Mouse (Mus musculus) small intestine, adult 2 months (tissue): ENCODE results near the gene Prap1. TPM values are rescaled to one million over a fixed set of nuclear protein-coding genes. Genes with fewer than 3 reads are reported as not detected.
"Not testable (repeated sequence)": the region's sequence is repeated elsewhere in the genome, so short reads cannot be mapped to it uniquely, and the experiment has no call there.

Experiments used
- H3K27ac ChIP-seq: fragments of 200-500 bp; 2 replicates; pipeline ENCODE4 v1.5.1; 2012; ENCODE audit warnings: low read depth, low read length, control low read depth, inconsistent platforms; ENCODE audit not compliant: insufficient read depth
- H3K27me3 ChIP-seq: fragments of 200-500 bp; 2 replicates; pipeline ENCODE4 v1.6.1; 2012; ENCODE audit warnings: mild to moderate bottlenecking, moderate library complexity, low read length, inconsistent platforms; ENCODE audit not compliant: control insufficient read depth, insufficient read depth
- H3K36me3 ChIP-seq: fragments of 200-500 bp; 2 replicates; pipeline ENCODE4 v1.6.1; 2012; ENCODE audit warnings: mild to moderate bottlenecking, low read length, control low read depth, inconsistent platforms; ENCODE audit not compliant: control insufficient read depth, insufficient read depth
- H3K4me1 ChIP-seq: fragments of 200-500 bp; 2 replicates; pipeline ENCODE4 v1.6.1; 2012; ENCODE audit warnings: low read length, inconsistent platforms, mixed read lengths; ENCODE audit not compliant: control insufficient read depth, insufficient read depth, insufficient read length
- H3K4me3 ChIP-seq: fragments of 200-500 bp; 2 replicates; pipeline ENCODE4 v1.5.1; 2012; ENCODE audit warnings: low read depth, mild to moderate bottlenecking, control low read depth, inconsistent platforms, low read length, moderate library complexity
- CTCF ChIP-seq: fragments of 200-500 bp; IDR thresholded peaks from 2 replicates; pipeline ENCODE4 v1.5.1; 2012; ENCODE audit warnings: low read depth, mild to moderate bottlenecking, control low read depth, inconsistent platforms, low read length, moderate library complexity, mixed read lengths; ENCODE audit not compliant: insufficient replicate concordance, insufficient read length; ENCODE audit errors: extremely low read depth
- POLR2A ChIP-seq: fragments of 200-500 bp; IDR thresholded peaks from 2 replicates; pipeline ENCODE4 v1.6.1; 2012; ENCODE audit warnings: low read depth, mild to moderate bottlenecking, control low read depth, inconsistent platforms, low read length, moderate library complexity
- WGBS: fragments of 180-500 bp; shearing (Covaris S2); methylation state at CpG from one replicate; pipeline ENCODE4 v1.1.7; 2018; 5-methylcytosine and 5-hydroxymethylcytosine counted together
- polyA plus RNA-seq: library from polyadenylated mRNA; depleted of rRNA; stranded (reverse); fragments of >200 nt; gene quantifications from 2 replicates; pipeline ENCODE4 v1.2.3, GENCODE M21; 2012

Gene Prap1
- polyA plus RNA-seq, 1 experiment = 3,061 TPM

DNA sequence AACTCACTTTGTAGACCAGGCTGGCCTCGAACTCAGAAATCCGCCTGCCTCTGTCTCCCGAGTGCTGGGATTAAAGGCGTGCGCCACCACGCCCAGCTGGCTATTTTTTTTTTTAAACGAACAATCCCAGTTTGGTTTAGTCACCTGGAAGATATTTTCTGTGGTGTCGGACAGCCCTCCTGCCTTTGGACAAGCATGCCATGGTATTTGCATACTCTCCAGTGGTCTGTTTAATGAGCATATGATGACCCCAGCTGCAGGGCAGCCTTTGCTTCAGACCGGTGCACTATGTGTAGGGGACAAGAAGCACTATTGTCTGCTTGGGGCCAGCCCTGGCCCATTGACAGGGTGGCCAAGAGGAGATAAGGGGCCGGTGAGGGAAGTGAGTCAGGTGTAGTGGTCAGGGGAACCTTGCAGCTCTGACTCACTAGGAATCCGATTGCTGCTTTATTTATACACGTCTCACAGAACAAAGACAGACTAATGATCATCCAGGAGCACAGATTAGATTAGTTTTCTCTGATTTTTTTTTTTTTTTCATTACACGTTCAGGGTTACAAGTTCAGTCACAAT lies 28.2 kb downstream of the Prap1 start:
- no peaks in the 10 kb centered on the region for H3K36me3 ChIP-seq
- no peaks in the 10 kb centered on the region for H3K27me3 ChIP-seq
- peak overlapping the region; percentile 59; the same call in 1 of the 2 replicates for H3K27ac ChIP-seq
- 61% methylated on average over 13 of the region's 13 CpGs for WGBS
- H3K4me1 ChIP-seq = peaks cover 4% of the 10 kb centered on the region; the same call in 1 of the 2 replicates
- H3K4me3 ChIP-seq = no peak overlapping the region
- TF ChIP-seq POLR2A = no peak
- no peak for TF ChIP-seq CTCF

DNA sequence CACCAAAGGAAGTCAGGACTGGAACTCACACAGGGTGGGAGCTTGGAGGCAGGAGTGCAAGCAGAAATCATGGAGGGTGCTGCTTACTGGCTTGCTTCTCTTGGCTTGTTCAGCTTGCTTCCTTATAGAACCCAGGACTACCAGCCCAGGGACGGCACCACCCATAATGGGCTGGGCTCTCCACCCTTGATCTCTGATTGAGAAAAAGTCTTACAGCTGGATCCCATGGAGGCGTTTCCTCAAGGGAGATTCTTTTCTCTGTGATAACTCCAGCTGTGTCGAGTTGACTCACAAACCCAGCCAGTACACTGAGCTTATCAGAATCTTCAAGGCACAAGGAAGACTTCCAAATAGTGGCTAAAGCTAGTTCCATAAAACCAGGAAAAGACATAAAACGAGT lies 29.6 kb downstream of the Prap1 start:
- Histone ChIP-seq H3K4me3 (no peak overlapping the region; the same call in 1 of the 2 replicates), H3K36me3 (no peaks in the 10 kb centered on the region), H3K27me3 (no peaks in the 10 kb centered on the region), H3K4me1 (peaks cover 11% of the 10 kb centered on the region; the same call in 1 of the 2 replicates), H3K27ac (peak overlapping the region; percentile 98)
- WGBS = 15% methylated on average over 4 of the region's 4 CpGs
- TF ChIP-seq POLR2A = peak; percentile 41; the same call in 1 of the 2 replicates
- no peak for TF ChIP-seq CTCF

DNA sequence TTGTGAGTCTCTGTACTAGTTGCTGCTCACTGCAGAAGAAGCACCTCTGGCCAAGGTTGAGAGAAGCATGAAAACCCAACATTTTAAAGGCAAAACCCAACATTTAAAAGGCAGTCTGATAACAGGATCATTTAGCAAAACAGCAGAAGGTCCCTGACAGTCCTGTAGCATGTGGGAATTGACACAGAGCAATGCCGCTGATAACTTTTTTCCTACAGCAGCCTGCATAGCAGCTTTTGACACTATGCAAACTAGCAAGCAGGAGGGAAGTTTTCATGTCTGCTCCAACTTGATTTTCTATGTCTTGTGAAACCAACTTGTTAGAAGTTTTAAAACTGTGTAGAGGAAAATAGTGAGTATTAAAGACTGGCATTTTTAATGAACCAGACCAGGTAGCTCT lies 31.2 kb downstream of the Prap1 start:
- H3K4me3 ChIP-seq = no peak overlapping the region
- H3K36me3 ChIP-seq = 0 out of 2 replicates have a peak, but pooled peaks cover 1% of the 10 kb centered on the region
- no peaks in the 10 kb centered on the region for H3K27me3 ChIP-seq
- 95% methylated on average over 1 of the region's 1 CpGs for WGBS
- no peak for TF ChIP-seq CTCF
- no peak overlapping the region for H3K27ac ChIP-seq
- peaks cover 11% of the 10 kb centered on the region; the same call in 1 of the 2 replicates for H3K4me1 ChIP-seq

DNA sequence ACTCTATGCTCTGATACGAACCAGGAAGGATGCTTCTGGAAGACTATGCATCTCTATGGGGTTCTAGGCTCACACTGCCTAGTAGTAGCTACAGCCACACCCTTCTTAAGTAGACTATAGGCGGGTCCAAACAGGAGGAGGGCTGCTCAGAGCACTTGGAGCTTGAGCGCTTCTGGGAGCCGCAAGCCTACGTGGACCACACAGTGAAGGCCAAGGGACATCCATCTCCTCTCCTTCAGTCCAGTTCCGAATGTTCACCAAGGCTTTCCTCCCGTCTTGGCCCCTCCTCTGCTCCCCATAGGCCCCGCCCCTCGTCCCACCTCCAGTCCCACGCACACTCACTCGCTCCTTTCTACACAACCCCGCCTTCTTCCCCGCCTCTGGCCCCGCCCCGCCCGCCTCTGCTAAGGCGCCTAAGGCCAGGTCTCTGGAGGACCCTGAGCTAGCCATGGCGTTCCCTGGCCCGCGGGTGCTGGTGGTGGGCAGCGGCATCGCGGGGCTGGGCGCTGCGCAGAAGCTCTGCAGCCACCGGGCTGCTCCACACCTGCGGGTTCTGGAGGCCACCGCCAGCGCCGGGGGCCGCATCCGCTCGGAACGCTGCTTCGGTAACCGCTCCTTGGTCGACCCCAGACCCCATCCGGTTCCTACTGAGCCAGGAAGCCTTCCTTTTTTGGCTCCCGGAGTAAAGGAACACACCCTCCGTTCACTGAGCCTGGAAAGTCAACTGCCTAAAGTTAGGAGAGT lies 32.3 kb downstream of the Prap1 start:
- Histone ChIP-seq H3K36me3 (peaks cover 4% of the 10 kb centered on the region; the same call in 1 of the 2 replicates), H3K4me1 (peaks cover 9% of the 10 kb centered on the region; the same call in 1 of the 2 replicates), H3K27ac (peak overlapping the region; percentile 31; the same call in 1 of the 2 replicates), H3K4me3 (peak overlapping the region; percentile 82), H3K27me3 (no peaks in the 10 kb centered on the region)
- TF ChIP-seq POLR2A = peak; percentile 38; the same call in 1 of the 2 replicates
- no peak for TF ChIP-seq CTCF
- 1% methylated on average over 40 of the region's 40 CpGs for WGBS

DNA sequence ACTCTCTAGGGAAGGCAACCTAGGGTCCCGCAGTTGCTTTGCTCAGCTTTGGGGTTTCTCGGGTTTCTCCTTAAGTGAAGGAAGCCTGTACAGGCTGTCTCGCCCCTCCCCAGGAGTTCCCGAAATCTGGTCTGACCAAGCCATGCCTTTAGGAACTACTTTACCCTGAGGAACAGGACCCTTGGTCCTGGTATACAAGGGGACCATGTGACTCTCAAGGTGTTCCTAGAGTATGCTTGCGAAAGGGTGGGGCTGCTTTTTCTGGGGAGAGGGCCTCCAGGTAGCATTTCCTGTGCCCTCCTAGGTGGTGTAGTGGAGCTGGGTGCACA lies 32.8 kb downstream of the Prap1 start:
- Histone ChIP-seq H3K4me1 (peaks cover 9% of the 10 kb centered on the region; the same call in 1 of the 2 replicates), H3K27me3 (no peaks in the 10 kb centered on the region), H3K27ac (no peak overlapping the region), H3K36me3 (peaks cover 5% of the 10 kb centered on the region; the same call in 1 of the 2 replicates), H3K4me3 (peak overlapping the region; percentile 82)
- WGBS = 2% methylated on average over 5 of the region's 5 CpGs
- no peak for TF ChIP-seq POLR2A
- no peak for TF ChIP-seq CTCF

DNA sequence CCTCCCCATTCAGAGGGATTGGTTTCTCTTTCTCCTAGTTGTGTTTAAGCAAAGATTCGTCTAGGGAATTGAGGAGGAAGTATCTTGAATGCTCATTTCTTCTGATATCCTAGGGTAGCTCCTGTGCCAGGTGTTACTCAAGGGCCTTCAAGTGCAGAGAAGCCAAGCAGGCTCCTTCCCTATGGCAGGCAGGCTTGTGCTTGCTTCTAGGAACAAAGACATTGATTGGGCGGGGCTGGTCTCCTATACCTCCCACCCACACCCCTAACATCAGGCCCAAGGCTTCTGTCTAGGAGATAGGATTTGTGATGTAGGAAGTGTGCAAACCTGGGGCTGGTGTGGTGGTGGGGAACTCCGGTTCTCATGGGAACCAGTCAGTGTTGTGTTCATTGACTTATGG lies 33.7 kb downstream of the Prap1 start:
- 41% methylated on average over 3 of the region's 3 CpGs for WGBS
- H3K4me1 ChIP-seq = peaks cover 9% of the 10 kb centered on the region; the same call in 1 of the 2 replicates
- H3K27me3 ChIP-seq = no peaks in the 10 kb centered on the region
- H3K36me3 ChIP-seq = peaks cover 5% of the 10 kb centered on the region; the same call in 1 of the 2 replicates
- peak overlapping the region; percentile 30; the same call in 1 of the 2 replicates for H3K27ac ChIP-seq
- TF ChIP-seq CTCF = no peak
- no peak for TF ChIP-seq POLR2A
- H3K4me3 ChIP-seq = peak overlapping the region; percentile 30

DNA sequence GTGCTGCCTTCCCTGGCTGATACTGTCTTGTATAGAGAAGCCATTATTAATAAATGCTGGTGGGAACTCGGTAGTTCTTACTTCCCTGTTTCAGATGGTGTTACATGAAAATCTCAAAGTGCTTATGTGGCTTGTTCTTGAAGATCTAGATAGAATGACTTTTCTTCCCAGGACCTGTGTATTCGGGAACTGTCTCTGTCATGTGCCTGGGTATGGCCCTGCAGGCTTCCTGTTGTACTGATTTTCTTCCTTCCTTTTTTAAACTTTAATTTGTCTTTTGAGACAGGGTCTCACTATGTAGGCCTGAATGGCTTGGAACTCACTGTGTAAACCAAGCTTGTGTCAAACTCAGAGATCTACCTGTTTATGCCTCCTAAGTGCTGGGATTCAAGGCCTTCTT lies 34.7 kb downstream of the Prap1 start:
- WGBS = 83% methylated on average over 2 of the region's 2 CpGs
- Histone ChIP-seq H3K27me3 (no peaks in the 10 kb centered on the region), H3K4me3 (no peak overlapping the region), H3K4me1 (peaks cover 9% of the 10 kb centered on the region; the same call in 1 of the 2 replicates), H3K36me3 (peaks cover 5% of the 10 kb centered on the region; the same call in 1 of the 2 replicates), H3K27ac (no peak overlapping the region)
- no peak for TF ChIP-seq CTCF
- TF ChIP-seq POLR2A = no peak

DNA sequence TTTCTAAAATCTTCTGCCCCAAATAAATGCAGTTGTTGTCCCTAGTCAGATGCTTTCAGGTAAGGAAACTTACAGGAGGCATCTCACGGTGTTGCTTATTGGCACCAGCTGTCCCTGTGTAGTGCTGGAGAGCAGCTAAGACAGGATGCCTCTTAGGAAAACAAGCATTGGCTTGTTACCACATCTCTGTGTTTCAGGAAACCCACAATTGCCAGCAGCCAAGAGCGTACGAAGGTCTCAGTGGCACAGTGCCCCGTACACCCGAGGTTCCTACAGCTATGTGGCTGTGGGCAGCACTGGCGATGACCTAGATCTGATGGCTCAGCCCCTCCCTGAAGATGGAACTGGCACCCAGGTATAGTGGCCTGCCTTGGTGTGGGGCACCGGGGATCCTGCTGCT lies 39.0 kb downstream of the Prap1 start:
- not testable (repeated sequence) for H3K27ac ChIP-seq, H3K4me3 ChIP-seq, H3K4me1 ChIP-seq, H3K36me3 ChIP-seq, H3K27me3 ChIP-seq
- WGBS = 90% methylated on average over 7 of the region's 7 CpGs

DNA sequence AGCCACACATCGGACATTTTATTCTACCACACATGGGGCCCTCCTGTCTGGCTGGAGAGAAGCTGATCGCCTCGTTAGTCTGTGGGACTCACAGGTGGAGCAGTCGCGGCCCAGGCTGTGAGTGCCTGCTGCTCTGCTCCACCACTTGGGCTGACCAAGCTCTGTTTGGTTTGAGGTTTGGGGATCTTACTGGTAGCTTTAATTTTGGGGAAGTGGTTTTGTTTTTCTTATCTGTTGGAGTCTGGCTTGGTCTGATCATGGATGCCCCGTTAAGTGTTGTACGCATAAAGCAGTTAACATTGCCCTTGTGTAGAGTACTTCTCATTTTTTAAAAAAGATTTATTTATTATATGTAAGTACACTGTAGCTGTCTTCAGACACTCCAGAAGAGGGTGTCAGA lies 40.8 kb downstream of the Prap1 start:
- H3K4me1 ChIP-seq, H3K27ac ChIP-seq, H3K27me3 ChIP-seq, H3K36me3 ChIP-seq, H3K4me3 ChIP-seq: not testable (repeated sequence)
- WGBS = 73% methylated on average over 7 of the region's 7 CpGs
